Mouse (Mus musculus): Measurements from ENCODE around the gene Plvap.
"Not testable (repeated sequence)": the region's sequence is repeated elsewhere in the genome, so short reads cannot be mapped to it uniquely, and the experiment has no call there.

The Plvap gene

GRCm38 (mm10) chr8:71511644-71512043 is at the start of gene Plvap:
TSS of gene Plvap (minus strand) at chr8:71511752.
- no peak for DNase-seq (ENCODE audit: low spot score in 2 of 2)

GRCm38 (mm10) chr8:71560765-71561164 is 49.2 kb upstream of the Plvap start:
- DNase-seq (ENCODE audit: low spot score in 2 of 2), result no peak

GRCm38 (mm10) chr8:71560071-71560470 is 48.5 kb upstream of the Plvap start:
- DNase-seq (ENCODE audit: low spot score in 2 of 2), result no peak

GRCm38 (mm10) chr8:71558958-71559690 is 47.6 kb upstream of the Plvap start:
- no peak for DNase-seq (ENCODE audit: low spot score in 2 of 2)

GRCm38 (mm10) chr8:71558071-71558957 is 46.8 kb upstream of the Plvap start, which contains the start of gene Tmem221:
TSS of gene Tmem221 (minus strand) at chr8:71558871.
- no peak for DNase-seq (ENCODE audit: low spot score in 2 of 2)

- DNase-seq (ENCODE audit: low spot score in 2 of 2), result no peak
Observed at GRCm38 (mm10) chr8:71554644-71555043, 43.1 kb upstream of the Plvap start.

- DNase-seq (ENCODE audit: low spot score in 2 of 2), result no peak
Observed at GRCm38 (mm10) chr8:71554001-71554400, 42.4 kb upstream of the Plvap start.

GRCm38 (mm10) chr8:71552770-71553169 is 41.2 kb upstream of the Plvap start:
- no peak for DNase-seq (ENCODE audit: low spot score in 2 of 2)

GRCm38 (mm10) chr8:71550754-71551153 is 39.2 kb upstream of the Plvap start:
- no peak for DNase-seq (ENCODE audit: low spot score in 2 of 2)

GRCm38 (mm10) chr8:71547590-71547989 is 36.0 kb upstream of the Plvap start:
- DNase-seq (ENCODE audit: low spot score in 2 of 2), result no peak

GRCm38 (mm10) chr8:71545053-71545452 is 33.5 kb upstream of the Plvap start:
- no peak for DNase-seq (ENCODE audit: low spot score in 2 of 2)

- no peak for DNase-seq (ENCODE audit: low spot score in 2 of 2)
Observed at GRCm38 (mm10) chr8:71543755-71544154, 32.2 kb upstream of the Plvap start.

- peak; percentile 96 to 97 for DNase-seq (ENCODE audit: low spot score in 2 of 2)
Observed at GRCm38 (mm10) chr8:71542632-71543343, 31.2 kb upstream of the Plvap start, which contains the start of gene Mvb12a. TSS of gene Mvb12a (plus strand) at chr8:71542922.

- peak in 1 of 2 experiments; percentile 48 for DNase-seq (ENCODE audit: low spot score in 2 of 2)
Observed at GRCm38 (mm10) chr8:71537028-71537867, 25.7 kb upstream of the Plvap start, which contains the start of gene Bst2. TSS of gene Bst2 (minus strand) at chr8:71537456.

GRCm38 (mm10) chr8:71535663-71536062 is 24.1 kb upstream of the Plvap start:
- no peak for DNase-seq (ENCODE audit: low spot score in 2 of 2)

- no peak for DNase-seq (ENCODE audit: low spot score in 2 of 2)
Observed at GRCm38 (mm10) chr8:71534263-71534810, 22.8 kb upstream of the Plvap start.

GRCm38 (mm10) chr8:71530735-71531467 is 19.3 kb upstream of the Plvap start:
- DNase-seq (ENCODE audit: low spot score in 2 of 2), result not testable (repeated sequence)

GRCm38 (mm10) chr8:71528362-71529073 is 17.0 kb upstream of the Plvap start:
- DNase-seq (ENCODE audit: low spot score in 2 of 2), result no peak

- no peak for DNase-seq (ENCODE audit: low spot score in 2 of 2)
Observed at GRCm38 (mm10) chr8:71527162-71527870, 15.8 kb upstream of the Plvap start.

Data from frontal cortex, postnatal 10 days (tissue).